Mouse (Mus musculus) forebrain, embryonic 15.5 days (tissue): ENCODE data around the gene Olfr224. TPM values are rescaled to one million over a fixed set of nuclear protein-coding genes. Genes with fewer than 3 reads are reported as not detected.
"Not testable (repeated sequence)": the region's sequence is repeated elsewhere in the genome, so short reads cannot be mapped to it uniquely, and the experiment has no call there.

Source experiments
- ATAC-seq: fragments of 200-750 bp; cut with Nextera tagmentation; replicated peaks from 2 replicates; pipeline ENCODE4 v1.8.0; 2017; ENCODE audit warnings: mild to moderate bottlenecking, moderate TSS enrichment, moderate library complexity
- H3K27ac ChIP-seq: fragments of 300-500 bp; sonication (generic); replicated peaks from 2 replicates; pipeline ENCODE4 v1.5.1; 2015; ENCODE audit warnings: mild to moderate bottlenecking, inconsistent platforms
- H3K27me3 ChIP-seq: fragments of 300-500 bp; sonication (generic); 2 replicates; pipeline ENCODE4 v1.6.1; 2015; ENCODE audit warnings: inconsistent platforms
- H3K36me3 ChIP-seq: fragments of 300-500 bp; sonication (generic); 2 replicates; pipeline ENCODE4 v1.6.1; 2015; ENCODE audit warnings: mild to moderate bottlenecking, inconsistent platforms
- H3K4me1 ChIP-seq: fragments of 300-500 bp; sonication (generic); 2 replicates; pipeline ENCODE4 v1.6.1; 2015; ENCODE audit warnings: inconsistent platforms
- H3K4me2 ChIP-seq: fragments of 300-500 bp; sonication (generic); replicated peaks from 2 replicates; pipeline ENCODE4 v1.6.1; 2015; ENCODE audit warnings: mild to moderate bottlenecking, inconsistent platforms
- H3K4me3 ChIP-seq: fragments of 300-500 bp; sonication (generic); 2 replicates; pipeline ENCODE4 v1.5.1; 2015; ENCODE audit warnings: mild to moderate bottlenecking, inconsistent platforms
- H3K9ac ChIP-seq: fragments of 300-500 bp; sonication (generic); replicated peaks from 2 replicates; pipeline ENCODE4 v1.6.1; 2015; ENCODE audit warnings: mild to moderate bottlenecking, inconsistent platforms
- H3K9me3 ChIP-seq: fragments of 300-500 bp; sonication (generic); 2 replicates; pipeline ENCODE4 v1.6.1; 2016; ENCODE audit warnings: inconsistent platforms
- WGBS: fragments of 180-500 bp; shearing (Covaris S2); methylation state at CpG from one replicate; pipeline ENCODE4 v1.1.7; 2015; ENCODE audit warnings: mixed read lengths; 5-methylcytosine and 5-hydroxymethylcytosine counted together
- polyA plus RNA-seq: library from polyadenylated mRNA; unstranded; fragments of >200 nt; fragmentation: Nextera tagmentation; extraction: Ambion mirVana; gene quantifications from 2 replicates; pipeline ENCODE4 v1.2.1, GENCODE M21; 2015

Olfr224 gene
- polyA plus RNA-seq, 1 experiment from 2014 or later: not detected

DNA sequence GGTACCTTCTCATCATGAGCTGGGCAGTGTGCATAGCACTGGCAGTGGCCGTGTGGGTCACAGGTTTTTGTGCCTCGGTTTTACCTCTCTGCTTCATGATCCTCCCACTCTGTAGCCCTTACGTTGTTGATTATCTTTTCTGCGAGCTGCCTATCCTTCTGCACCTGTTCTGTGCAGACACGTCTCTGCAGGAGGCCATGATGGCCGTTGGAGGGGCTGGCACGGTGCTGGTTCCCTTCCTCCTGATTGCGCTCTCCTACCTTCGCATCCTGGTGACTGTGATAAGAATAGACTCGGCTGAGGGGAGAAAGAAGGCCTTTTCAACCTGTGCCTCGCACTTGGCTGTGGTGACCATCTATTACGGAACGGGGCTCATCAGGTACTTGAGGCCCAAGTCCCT lies 27.5 kb upstream of the Olfr224 start:
- no peak overlapping the region for H3K4me2 ChIP-seq
- no peak overlapping the region for H3K4me3 ChIP-seq
- H3K36me3 ChIP-seq: no peaks in the 10 kb centered on the region
- H3K4me1 ChIP-seq: no peaks in the 10 kb centered on the region
- H3K9me3 ChIP-seq: no peaks in the 10 kb centered on the region
- WGBS: 90% methylated on average over 13 of the region's 13 CpGs
- no peak overlapping the region for H3K27ac ChIP-seq
- no peak overlapping the region for H3K9ac ChIP-seq
- no peak for ATAC-seq
- H3K27me3 ChIP-seq: no peaks in the 10 kb centered on the region

GRCm38 (mm10) chr11:58594814-58595213 lies 24.5 kb upstream of the Olfr224 start, which contains the start of gene Olfr324:
Gene Olfr324, plus strand, starts transcription at chr11:58595114.
- no peak for ATAC-seq
- no peak within 1 kb of the TSS for H3K9ac ChIP-seq

GRCm38 (mm10) chr11:58588620-58589250 lies 18.4 kb upstream of the Olfr224 start:
- H3K27me3 ChIP-seq: no peaks in the 10 kb centered on the region
- H3K9ac ChIP-seq: no peak overlapping the region
- H3K27ac ChIP-seq: peak overlapping the region; percentile 40; the same call in 1 of the 2 replicates
- H3K36me3 ChIP-seq: no peaks in the 10 kb centered on the region
- no peak overlapping the region for H3K4me2 ChIP-seq
- peak; percentile 51; the same call in 1 of the 2 replicates for ATAC-seq
- H3K9me3 ChIP-seq: no peaks in the 10 kb centered on the region
- 20% methylated on average over 3 of the region's 3 CpGs for WGBS
- no peak overlapping the region for H3K4me3 ChIP-seq
- peaks cover 12% of the 10 kb centered on the region; the same call in 1 of the 2 replicates for H3K4me1 ChIP-seq

More at GRCm38 (mm10) chr11:58594814-58595213, 24.5 kb upstream of the Olfr224 start, which contains the start of gene Olfr324:
- H3K4me1 ChIP-seq: no peaks in the 10 kb centered on the region
- no peak within 1 kb of the TSS for H3K4me2 ChIP-seq
- H3K27me3 ChIP-seq: no peaks in the 10 kb centered on the region
- WGBS: 84% methylated on average over 6 of the region's 6 CpGs
- H3K4me3 ChIP-seq: no peak within 1 kb of the TSS
- no peaks in the 10 kb centered on the region for H3K9me3 ChIP-seq
- H3K36me3 ChIP-seq: no peaks in the 10 kb centered on the region
- no peak within 1 kb of the TSS for H3K27ac ChIP-seq

DNA sequence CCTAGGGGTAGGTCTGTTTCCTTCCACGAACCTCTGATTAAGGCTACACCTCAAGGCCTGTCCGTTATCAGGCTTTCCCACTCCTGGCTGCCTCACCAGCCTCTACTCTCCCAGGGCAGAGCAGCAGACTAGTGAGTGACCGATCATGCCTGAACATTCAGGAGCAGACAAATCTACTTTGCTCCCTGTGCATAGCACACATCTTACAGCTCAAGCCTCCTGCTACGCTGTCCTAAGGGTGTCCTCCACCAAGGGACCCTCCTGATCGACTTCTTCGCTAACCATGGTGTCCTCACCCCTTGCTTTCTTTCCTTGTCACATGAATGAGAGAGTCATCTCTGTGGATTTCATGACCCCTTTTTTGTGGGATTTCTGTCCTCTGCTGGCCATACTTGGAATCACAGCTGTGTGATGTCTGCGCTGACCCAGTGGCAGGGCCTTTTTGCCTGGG lies 17.6 kb upstream of the Olfr224 start:
- H3K4me3 ChIP-seq: no peak overlapping the region
- WGBS: 67% methylated on average over 7 of the region's 7 CpGs
- no peaks in the 10 kb centered on the region for H3K36me3 ChIP-seq
- H3K9ac ChIP-seq: no peak overlapping the region
- no peak overlapping the region for H3K4me2 ChIP-seq
- no peak for ATAC-seq
- H3K27me3 ChIP-seq: no peaks in the 10 kb centered on the region
- H3K9me3 ChIP-seq: no peaks in the 10 kb centered on the region
- H3K4me1 ChIP-seq: peaks cover 12% of the 10 kb centered on the region; the same call in 1 of the 2 replicates
- H3K27ac ChIP-seq: no peak overlapping the region

DNA sequence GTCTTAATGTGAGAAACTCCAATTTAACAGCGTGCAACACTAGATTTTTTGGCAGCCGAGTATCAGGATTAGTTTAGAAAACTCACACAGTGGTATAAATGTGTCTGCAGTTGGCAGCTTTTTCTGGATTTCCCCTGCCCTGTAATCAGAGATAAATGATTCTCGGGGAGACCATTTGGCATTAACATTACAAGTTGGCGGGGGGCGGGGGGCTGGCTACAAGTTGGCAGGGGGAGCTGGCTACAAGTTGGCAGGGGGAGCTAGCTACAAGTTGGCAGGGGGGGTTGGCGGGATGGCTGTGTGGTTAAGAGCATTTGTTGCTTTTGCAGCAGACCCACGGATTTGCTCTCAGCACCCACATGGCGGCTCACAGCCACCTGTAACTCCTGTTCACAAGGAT lies 8.3 kb upstream of the Olfr224 start:
- Histone ChIP-seq H3K9ac (no peak overlapping the region), H3K4me1 (0 out of 2 replicates have a peak, but pooled peaks cover 6% of the 10 kb centered on the region), H3K4me3 (no peak overlapping the region), H3K9me3 (no peaks in the 10 kb centered on the region), H3K27ac (no peak overlapping the region), H3K4me2 (no peak overlapping the region), H3K27me3 (no peaks in the 10 kb centered on the region), H3K36me3 (no peaks in the 10 kb centered on the region)
- peak; percentile 60; the same call in 1 of the 2 replicates for ATAC-seq
- 50% methylated on average over 8 of the region's 8 CpGs for WGBS

GRCm38 (mm10) chr11:58577430-58577829 lies 7.1 kb upstream of the Olfr224 start, which contains the start of gene Olfr325:
Gene Olfr325, plus strand, starts transcription at chr11:58577730.
- 67% methylated on average over 1 of the region's 1 CpGs for WGBS
- ATAC-seq: no peak
- Histone ChIP-seq H3K9ac (no peak within 1 kb of the TSS), H3K9me3 (no peaks in the 10 kb centered on the region), H3K4me3 (no peak within 1 kb of the TSS), H3K27me3 (no peaks in the 10 kb centered on the region), H3K27ac (no peak within 1 kb of the TSS), H3K4me2 (no peak within 1 kb of the TSS), H3K36me3 (no peaks in the 10 kb centered on the region), H3K4me1 (0 out of 2 replicates have a peak, but pooled peaks cover 6% of the 10 kb centered on the region)

DNA sequence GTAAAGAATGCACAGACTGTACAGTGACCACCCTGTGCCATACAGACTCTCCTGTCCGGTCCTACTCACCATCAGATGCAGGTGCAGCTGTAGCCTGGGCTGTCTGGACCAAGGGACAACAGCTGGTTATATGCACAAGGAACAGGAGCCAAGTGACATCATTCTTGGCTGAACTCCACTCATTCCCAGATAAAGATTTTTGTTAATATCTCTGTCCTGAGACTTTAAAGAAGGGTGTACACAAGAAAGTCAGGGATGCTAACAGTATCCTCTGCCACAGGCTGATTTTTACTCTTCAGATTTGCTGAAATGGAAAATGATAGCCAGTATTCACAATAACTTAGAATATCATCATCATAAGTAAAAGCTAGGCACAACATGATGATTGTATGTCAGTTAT lies 14.8 kb downstream of the Olfr224 start, which contains the start of gene Olfr328:
Gene Olfr328, minus strand, starts transcription at position 101 of the 400 bp plus-strand sequence.
- Histone ChIP-seq H3K36me3 (no peaks in the 10 kb centered on the region), H3K27me3 (no peaks in the 10 kb centered on the region), H3K9me3 (no peaks in the 10 kb centered on the region), H3K27ac (no peak within 1 kb of the TSS), H3K4me3 (no peak within 1 kb of the TSS), H3K9ac (no peak within 1 kb of the TSS), H3K4me2 (no peak within 1 kb of the TSS), H3K4me1 (no peaks in the 10 kb centered on the region)
- ATAC-seq: no peak
- WGBS: 73% methylated on average over 1 of the region's 1 CpGs

DNA sequence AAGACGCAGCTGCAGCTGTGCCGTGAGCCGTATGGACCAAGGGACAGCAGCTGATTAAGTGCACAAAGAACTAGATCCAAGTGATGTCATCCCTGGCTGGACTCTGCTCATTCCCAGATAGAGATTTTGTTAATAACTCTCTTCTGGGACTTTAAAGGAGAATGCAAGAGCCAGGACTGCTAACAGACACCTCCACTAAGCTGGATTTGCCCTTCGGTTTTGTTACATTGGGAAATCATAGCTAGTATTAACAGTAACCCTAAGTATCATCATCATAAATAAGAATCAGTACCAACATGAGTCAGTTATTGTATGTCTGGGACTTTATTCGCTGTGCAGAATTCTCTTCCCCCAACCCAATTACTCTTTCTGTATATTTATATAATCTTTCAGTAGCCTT lies 24.0 kb downstream of the Olfr224 start, which contains the start of gene Olfr329-ps:
Gene Olfr329-ps, minus strand, starts transcription at position 101 of the 400 bp plus-strand sequence.
- Histone ChIP-seq H3K4me1 (no peaks in the 10 kb centered on the region), H3K27ac (no peak within 1 kb of the TSS), H3K36me3 (no peaks in the 10 kb centered on the region), H3K4me3 (no peak within 1 kb of the TSS), H3K9me3 (no peaks in the 10 kb centered on the region), H3K27me3 (no peaks in the 10 kb centered on the region), H3K9ac (no peak within 1 kb of the TSS), H3K4me2 (no peak within 1 kb of the TSS)
- no peak for ATAC-seq
- 79% methylated on average over 5 of the region's 5 CpGs for WGBS

- ATAC-seq, H3K4me2 ChIP-seq, H3K4me1 ChIP-seq, H3K36me3 ChIP-seq, H3K9me3 ChIP-seq, H3K4me3 ChIP-seq, H3K27me3 ChIP-seq, H3K9ac ChIP-seq, H3K27ac ChIP-seq: not testable (repeated sequence)
These were observed 35.6 kb downstream of the Olfr224 start, which contains the start of gene Olfr330 for GRCm38 (mm10) chr11:58534736-58535135. Gene Olfr330, minus strand, starts transcription at chr11:58534836.

- H3K9me3 ChIP-seq, H3K27me3 ChIP-seq, H3K4me2 ChIP-seq, H3K27ac ChIP-seq, H3K9ac ChIP-seq, ATAC-seq, H3K4me1 ChIP-seq, H3K4me3 ChIP-seq, H3K36me3 ChIP-seq: not testable (repeated sequence)
- 91% methylated on average over 8 of the region's 9 CpGs for WGBS
These were observed 50.6 kb downstream of the Olfr224 start for GRCm38 (mm10) chr11:58519756-58520155.

GRCm38 (mm10) chr11:58518916-58519315 lies 51.4 kb downstream of the Olfr224 start:
- not testable (repeated sequence) for H3K4me1 ChIP-seq, H3K9ac ChIP-seq, ATAC-seq, H3K4me3 ChIP-seq, H3K27ac ChIP-seq, H3K27me3 ChIP-seq, H3K9me3 ChIP-seq, H3K36me3 ChIP-seq, H3K4me2 ChIP-seq
- WGBS: 94% methylated on average over 18 of the region's 18 CpGs
